Mouse (Mus musculus) monocyte, adult 5-6 weeks (primary cell): ENCODE results near the gene Gm21671. TPM values are rescaled to one million over a fixed set of nuclear protein-coding genes. Genes with fewer than 3 reads are reported as not detected.
"Not testable (repeated sequence)": the region's sequence is repeated elsewhere in the genome, so short reads cannot be mapped to it uniquely, and the experiment has no call there.

Source experiments
- ATAC-seq: fragments of 153-309, 156-312 bp; replicated peaks from 2 replicates; pipeline ENCODE4 v1.8.0; 2017; ENCODE audit warnings: mild to moderate bottlenecking; ENCODE audit not compliant: low TSS enrichment, insufficient number of reproducible peaks, severe bottlenecking, poor library complexity, low FRiP score
- total RNA-seq: library from RNA; stranded (forward); fragments of 200-1000, 200-491, 200-594 nt; gene quantifications from 3 replicates; pipeline ENCODE4 v1.2.3, GENCODE M21; 2017

The Gm21671 gene
- total RNA-seq: not detected in 3 replicates

DNA sequence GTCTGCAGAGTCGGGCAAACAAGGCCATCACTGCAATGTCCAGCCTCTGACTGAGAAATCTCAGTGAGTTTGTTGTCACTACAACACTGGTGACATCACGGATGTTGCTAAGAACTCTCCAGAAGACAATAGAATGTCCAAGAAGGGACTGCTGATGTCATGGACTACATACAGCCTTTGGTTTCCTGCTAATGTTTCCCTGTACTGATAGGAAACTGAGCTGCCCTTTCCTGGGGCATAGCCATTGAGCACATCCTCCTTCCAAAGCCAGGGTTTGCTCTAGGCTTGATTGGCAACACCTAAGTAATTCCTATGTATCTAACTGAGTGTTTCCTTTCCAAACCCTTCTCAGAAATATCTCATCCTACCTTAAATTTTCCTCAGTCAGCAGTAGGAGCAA, at the start of gene Gm21671:
TSS of gene Gm21671 (minus strand) at position 101 of the 400 bp plus-strand sequence.
- ATAC-seq: not testable (repeated sequence)

DNA sequence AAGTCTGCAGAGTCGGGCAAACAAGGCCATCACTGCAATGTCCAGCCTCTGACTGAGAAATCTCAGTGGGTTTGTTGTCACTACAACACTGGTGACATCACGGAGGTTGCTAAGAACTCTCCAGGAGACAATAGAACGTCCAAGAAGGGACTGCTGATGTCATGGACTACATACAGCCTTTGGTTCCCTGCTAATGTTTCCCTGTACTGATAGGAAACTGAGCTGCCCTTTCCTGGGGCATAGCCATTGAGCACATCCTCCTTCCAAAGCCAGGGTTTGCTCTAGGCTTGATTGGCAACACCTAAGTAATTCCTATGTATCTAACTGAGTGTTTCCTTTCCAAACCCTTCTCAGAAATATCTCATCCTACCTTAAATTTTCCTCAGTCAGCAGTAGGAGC, 34.3 kb upstream of the Gm21671 start, which contains the start of gene Gm21698:
TSS of gene Gm21698 (minus strand) at position 101 of the 400 bp plus-strand sequence.
- not testable (repeated sequence) for ATAC-seq

DNA sequence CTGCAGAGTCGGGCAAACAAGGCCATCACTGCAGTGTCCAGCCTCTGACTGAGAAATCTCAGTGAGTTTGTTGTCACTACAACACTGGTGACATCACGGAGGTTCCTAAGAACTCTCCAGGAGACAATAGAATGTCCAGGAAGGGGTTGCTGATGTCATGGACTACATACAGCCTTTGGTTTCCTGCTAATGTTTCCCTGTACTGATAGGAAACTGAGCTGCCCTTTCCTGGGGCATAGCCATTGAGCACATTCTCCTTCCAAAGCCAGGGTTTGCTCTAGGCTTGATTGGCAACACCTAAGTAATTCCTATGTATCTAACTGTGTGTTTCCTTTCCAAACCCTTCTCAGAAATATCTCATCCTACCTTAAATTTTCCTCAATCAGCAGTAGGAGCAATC, 18.3 kb upstream of the Gm21671 start, which contains the start of gene Gm21680:
TSS of gene Gm21680 (minus strand) at position 101 of the 400 bp plus-strand sequence.
- not testable (repeated sequence) for ATAC-seq

DNA sequence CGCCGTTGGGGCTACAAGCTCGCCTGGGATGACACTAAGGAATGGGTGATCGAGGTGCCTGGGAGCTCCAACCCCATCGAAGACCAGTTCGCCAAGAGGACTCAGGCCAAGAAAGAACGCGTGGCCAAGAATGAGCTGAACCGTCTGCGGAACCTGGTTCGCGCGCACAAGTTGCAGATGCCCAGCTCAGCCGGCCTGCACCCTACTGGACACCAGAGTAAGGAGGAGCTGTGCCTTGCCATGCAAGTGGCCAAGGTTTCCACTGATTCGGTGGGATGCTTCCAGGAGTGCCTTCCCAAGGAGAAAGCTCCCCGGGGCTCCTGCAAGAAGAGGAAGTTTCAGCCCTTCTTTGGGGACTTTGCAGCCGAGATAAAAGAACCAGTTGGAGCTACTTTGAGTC, 2.8 kb upstream of the Gm21671 start:
- ATAC-seq: peak; percentile 43; the same call in 1 of the 2 replicates

DNA sequence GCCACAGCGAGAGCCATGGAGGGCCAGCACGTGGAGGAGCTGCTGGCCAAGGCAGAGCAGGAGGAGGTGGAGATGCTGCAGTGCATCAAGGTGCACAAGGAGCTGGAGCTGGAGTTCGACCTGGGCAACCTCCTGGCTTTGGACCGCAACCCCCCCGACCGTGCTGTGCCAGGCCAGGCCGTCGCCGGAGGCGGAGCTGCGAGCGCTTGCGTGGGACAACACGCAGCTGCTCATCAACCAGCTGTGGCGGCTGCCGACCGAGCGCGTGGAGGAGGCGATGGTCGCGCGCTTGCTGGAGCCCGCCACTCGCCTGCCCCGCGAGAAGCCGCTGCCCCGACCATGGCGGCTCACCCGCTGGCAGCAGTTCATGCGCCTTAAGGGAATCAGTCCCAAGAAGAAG, 2.4 kb upstream of the Gm21671 start:
- ATAC-seq: 0 out of 2 replicates have a peak, but pooled peaks have one; percentile 13

DNA sequence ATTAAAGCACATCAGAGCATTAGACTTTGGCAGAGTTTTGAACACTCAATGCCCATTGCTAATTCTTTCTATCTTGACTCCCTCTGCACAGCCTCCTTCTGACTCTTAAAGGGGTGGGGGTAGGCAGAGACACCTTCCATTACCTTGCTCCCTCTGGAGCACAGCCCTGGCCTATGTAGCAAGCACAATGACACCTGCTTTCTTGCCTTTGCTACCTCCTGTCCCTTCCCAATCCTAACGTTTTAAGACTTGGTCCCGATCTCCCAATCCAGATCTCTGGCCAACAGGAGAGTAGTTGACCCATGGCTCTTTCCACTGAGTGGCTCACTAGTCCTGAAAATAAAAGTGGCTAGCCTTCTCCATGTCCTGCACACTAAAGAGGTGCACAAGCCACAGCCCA, 8.8 kb downstream of the Gm21671 start:
- not testable (repeated sequence) for ATAC-seq

DNA sequence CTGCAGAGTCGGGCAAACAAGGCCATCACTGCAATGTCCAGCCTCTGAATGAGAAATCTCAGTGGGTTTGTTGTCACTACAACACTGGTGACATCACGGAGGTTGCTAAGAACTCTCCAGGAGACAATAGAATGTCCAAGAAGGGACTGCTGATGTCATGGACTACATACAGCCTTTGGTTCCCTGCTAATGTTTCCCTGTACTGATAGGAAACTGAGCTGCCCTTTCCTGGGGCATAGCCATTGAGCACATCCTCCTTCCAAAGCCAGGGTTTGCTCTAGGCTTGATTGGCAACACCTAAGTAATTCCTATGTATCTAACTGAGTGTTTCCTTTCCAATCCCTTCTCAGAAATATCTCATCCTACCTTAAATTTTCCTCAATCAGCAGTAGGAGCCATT, 11.9 kb downstream of the Gm21671 start, which contains the start of gene Gm21663:
TSS of gene Gm21663 (minus strand) at position 101 of the 400 bp plus-strand sequence.
- ATAC-seq: not testable (repeated sequence)

Other genes with a start within 250 kb of the Gm21671 start
- gene Xrcc2, start 248.6 kb downstream of the Gm21671 start, total RNA-seq: 9.1 to 17.6 TPM (median 11.4 TPM) in 3 replicates
- gene Actr3b, start 194.4 kb downstream of the Gm21671 start, total RNA-seq: not detected in 3 replicates
- gene Gm21663, start 12.0 kb downstream of the Gm21671 start, total RNA-seq: not detected in 3 replicates
- gene Gm21680, start 18.2 kb upstream of the Gm21671 start, total RNA-seq: not detected in 3 replicates
- not detected in 3 replicates for gene Gm21698, start 34.2 kb upstream of the Gm21671 start, total RNA-seq
- gene Gm1979, start 50.4 kb upstream of the Gm21671 start, total RNA-seq: not detected in 3 replicates
- not detected in 3 replicates for gene Gm5862, start 68.5 kb upstream of the Gm21671 start, total RNA-seq
- not detected in 3 replicates for gene Speer4a, start 85.1 kb upstream of the Gm21671 start, total RNA-seq
- gene Gm7347, start 104.2 kb upstream of the Gm21671 start, total RNA-seq: not detected in 3 replicates
- not detected in 3 replicates for gene Gm10471, start 134.9 kb upstream of the Gm21671 start, total RNA-seq
- gene 5031410I06Rik, start 150.9 kb upstream of the Gm21671 start, total RNA-seq: not detected in 3 replicates
- gene Gm10220, start 167.0 kb upstream of the Gm21671 start, total RNA-seq: not detected in 3 replicates